Mouse (Mus musculus): ENCODE measurements around the gene Ugt2a1.
"Not testable (repeated sequence)": the region's sequence is repeated elsewhere in the genome, so short reads cannot be mapped to it uniquely, and the experiment has no call there.

Ugt2a1 gene

DNA sequence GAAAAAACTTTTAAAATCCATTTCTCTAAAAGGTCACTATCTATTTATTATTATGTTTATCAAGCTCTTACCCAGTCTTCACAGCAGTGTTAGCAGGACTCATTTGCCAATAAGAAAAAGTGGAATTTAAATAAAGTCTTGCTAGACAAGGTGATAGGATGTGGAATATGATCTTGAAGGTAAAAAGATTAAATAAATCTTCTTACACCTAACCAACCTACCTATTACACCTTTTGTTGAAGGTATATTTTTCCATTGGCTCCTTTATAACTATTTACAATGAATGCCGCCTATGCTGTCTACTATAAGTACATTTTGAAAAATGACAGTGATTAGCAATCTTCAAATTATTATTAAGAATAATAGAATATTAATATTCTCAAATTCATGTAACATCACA lies at the start of gene Ugt2a1:
Ugt2a1 (minus strand) TSS at position 101 of the 400 bp plus-strand sequence.
- DNase-seq: no peak

- DNase-seq: no peak
These were observed 47.4 kb upstream of the Ugt2a1 start, which contains the start of gene Sult1b1 for GRCm38 (mm10) chr5:87538111-87538510. Sult1b1 (minus strand) TSS chr5:87538195.

- DNase-seq: no peak
These were observed 45.4 kb upstream of the Ugt2a1 start for GRCm38 (mm10) chr5:87535994-87536644.

DNA sequence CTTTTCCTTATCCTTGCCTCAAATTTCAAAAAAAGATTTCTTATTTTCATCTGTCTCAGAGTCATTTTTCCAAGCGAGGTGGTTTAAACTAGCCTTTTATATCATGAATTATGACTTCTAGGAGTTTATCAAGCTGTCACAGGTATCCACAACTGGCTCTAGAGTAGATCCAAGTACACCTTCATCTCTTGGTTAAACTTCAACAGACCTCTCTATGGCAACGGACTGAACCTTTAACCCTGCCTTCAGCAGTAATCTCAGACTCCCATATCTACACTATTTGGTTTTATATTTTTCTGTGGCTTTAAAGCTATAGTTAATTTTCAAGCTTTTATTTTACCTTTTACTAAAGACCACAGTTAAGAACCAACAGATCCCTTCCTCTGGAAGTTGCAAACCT lies 41.6 kb upstream of the Ugt2a1 start:
- DNase-seq: no peak

- not testable (repeated sequence) for DNase-seq
These were observed 32.9 kb upstream of the Ugt2a1 start for GRCm38 (mm10) chr5:87523561-87523960.

DNA sequence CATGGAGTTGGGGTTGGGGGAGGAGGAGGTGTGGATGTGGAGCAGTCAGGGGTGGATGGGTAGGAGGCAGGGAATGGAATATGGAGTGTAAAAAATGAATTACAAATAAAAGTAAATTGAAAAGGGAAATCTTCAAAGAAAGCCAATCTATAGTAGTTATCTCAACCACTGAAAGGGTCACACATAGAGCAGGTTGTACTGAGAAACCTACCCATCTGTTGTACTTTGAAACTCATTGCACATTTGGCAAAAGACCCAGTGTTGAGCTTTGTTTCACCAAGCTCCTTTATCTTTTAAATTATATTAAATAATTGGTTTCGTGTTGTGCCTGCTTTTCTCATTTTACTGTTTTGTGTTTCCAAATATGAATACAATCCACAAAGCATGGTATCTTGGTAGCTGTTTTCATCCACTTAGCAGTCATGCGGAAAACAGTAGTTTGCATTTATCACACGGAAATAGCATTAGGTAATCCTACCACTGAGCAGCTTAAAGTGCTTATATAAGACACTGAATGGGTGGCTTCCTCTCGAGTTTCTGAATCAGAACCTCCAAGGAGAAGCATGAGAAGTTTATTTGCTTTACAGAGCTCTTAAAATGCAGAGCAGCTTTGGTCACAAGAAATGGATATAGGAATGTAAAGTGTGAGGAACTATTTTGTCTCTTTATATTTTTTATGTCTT lies 15.2 kb upstream of the Ugt2a1 start:
- DNase-seq: no peak

DNA sequence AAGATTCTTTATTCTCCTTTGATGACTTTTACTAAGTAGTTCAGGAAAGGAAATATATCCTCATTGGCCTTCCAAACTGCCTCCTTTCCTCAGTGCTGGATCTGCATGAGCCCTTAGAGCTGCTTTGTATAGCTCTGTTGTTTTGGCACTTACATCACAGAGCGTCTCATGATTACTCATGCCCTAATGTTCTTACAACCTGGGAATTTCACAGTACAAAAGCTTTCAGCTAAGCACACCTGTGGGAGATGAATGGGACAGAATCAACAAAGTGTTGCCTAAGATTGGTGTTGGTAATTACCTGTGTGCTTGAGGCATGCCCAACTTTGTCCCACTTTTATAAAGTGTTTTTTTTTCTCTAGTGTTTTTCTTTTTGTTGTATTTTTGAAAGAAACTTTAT lies 12.0 kb upstream of the Ugt2a1 start:
- DNase-seq: no peak

GRCm38 (mm10) chr5:87499341-87499740 lies 8.7 kb upstream of the Ugt2a1 start:
- no peak for DNase-seq

GRCm38 (mm10) chr5:87498936-87499335 lies 8.3 kb upstream of the Ugt2a1 start:
- DNase-seq: no peak

- not testable (repeated sequence) for DNase-seq
These were observed 4.0 kb downstream of the Ugt2a1 start, which contains the start of gene Gm43638 for GRCm38 (mm10) chr5:87486706-87487105. Gm43638 (minus strand) TSS chr5:87486806.

- no peak for DNase-seq
These were observed 8.5 kb downstream of the Ugt2a1 start, which contains the start of gene Ugt2a2 for GRCm38 (mm10) chr5:87482160-87482559. Ugt2a2 (minus strand) TSS chr5:87482260.

GRCm38 (mm10) chr5:87458810-87459209 lies 31.9 kb downstream of the Ugt2a1 start:
- DNase-seq: no peak

- no peak for DNase-seq
These were observed 33.0 kb downstream of the Ugt2a1 start for GRCm38 (mm10) chr5:87457701-87458100.

- no peak for DNase-seq
These were observed 34.3 kb downstream of the Ugt2a1 start for GRCm38 (mm10) chr5:87456216-87456850.

- DNase-seq: no peak
These were observed 35.2 kb downstream of the Ugt2a1 start for GRCm38 (mm10) chr5:87455519-87455918.

- not testable (repeated sequence) for DNase-seq
These were observed 38.2 kb downstream of the Ugt2a1 start for GRCm38 (mm10) chr5:87452514-87452913.

- no peak for DNase-seq
These were observed 54.4 kb downstream of the Ugt2a1 start for GRCm38 (mm10) chr5:87436264-87436663.

GRCm38 (mm10) chr5:87425676-87426075 lies 65.0 kb downstream of the Ugt2a1 start:
- DNase-seq: no peak

DNA sequence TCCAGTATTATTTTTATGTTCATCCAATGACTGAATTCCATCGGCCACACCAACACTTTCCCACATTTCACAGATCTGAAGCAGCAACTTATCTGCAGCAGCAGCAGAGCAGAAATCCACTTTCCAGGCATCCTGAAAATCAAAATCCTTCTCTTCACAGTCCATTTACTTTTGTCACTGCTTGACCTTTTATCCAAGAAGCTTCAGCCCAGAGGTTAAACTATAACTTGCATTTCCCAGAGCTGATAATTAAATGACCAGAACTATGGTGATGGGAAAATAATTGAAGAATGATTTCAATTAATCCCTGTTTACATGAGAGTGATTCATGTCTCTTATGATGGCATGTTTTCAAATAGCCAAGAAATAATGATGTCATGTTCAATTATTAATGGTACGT lies 66.6 kb downstream of the Ugt2a1 start, which contains the start of gene Ugt2b38:
Ugt2b38 (minus strand) TSS at position 163 of the 400 bp plus-strand sequence.
- DNase-seq: not testable (repeated sequence)

Measured in cerebellum, adult 8-10 months (tissue).